Mouse (Mus musculus) embryonic fibroblast, embryonic 13.5 days (primary cell): ENCODE measurements around the gene Phgdh. TPM values are rescaled to one million over a fixed set of nuclear protein-coding genes. Genes with fewer than 3 reads are reported as not detected.

Experiments
- H3K27ac ChIP-seq: 2 replicates; pipeline ENCODE4 v1.5.1; 2012; ENCODE audit warnings: low read length, control low read depth, inconsistent platforms; ENCODE audit not compliant: insufficient read depth
- H3K4me1 ChIP-seq: 2 replicates; pipeline ENCODE4 v1.6.1; 2011; ENCODE audit warnings: low read length; ENCODE audit not compliant: control insufficient read depth, insufficient read depth
- H3K4me3 ChIP-seq: 2 replicates; pipeline ENCODE4 v1.5.1; 2011; ENCODE audit warnings: mild to moderate bottlenecking, control low read depth, low read length; ENCODE audit not compliant: insufficient read depth
- CTCF ChIP-seq: IDR thresholded peaks from 2 replicates; pipeline ENCODE4 v1.5.1; 2011; ENCODE audit warnings: mild to moderate bottlenecking, control low read depth, low read length, moderate library complexity, borderline replicate concordance; ENCODE audit not compliant: insufficient read depth
- POLR2A ChIP-seq: IDR thresholded peaks from 2 replicates; pipeline ENCODE4 v1.6.1; 2011; ENCODE audit warnings: low read depth, mild to moderate bottlenecking, control low read depth, low read length, moderate library complexity
- polyA plus RNA-seq: library from polyadenylated mRNA; stranded (reverse); fragments of >200 nt; gene quantifications from 2 replicates; pipeline ENCODE4 v1.2.4, GENCODE M21; 2011; ENCODE audit warnings: low read depth; ENCODE audit not compliant: missing spikeins, insufficient read length

Phgdh gene
- polyA plus RNA-seq, 1 experiment, result 249 TPM

GRCm38 (mm10) chr3:98335331-98335730, 4.5 kb downstream of the Phgdh start:
- Histone ChIP-seq H3K27ac (no peak overlapping the region), H3K4me3 (no peak overlapping the region), H3K4me1 (peaks cover 13% of the 10 kb centered on the region; the same call in 1 of the 2 replicates)
- TF ChIP-seq POLR2A, result no peak
- no peak for TF ChIP-seq CTCF

GRCm38 (mm10) chr3:98334010-98334409, 5.8 kb downstream of the Phgdh start:
- Histone ChIP-seq H3K27ac (no peak overlapping the region), H3K4me3 (no peak overlapping the region), H3K4me1 (peaks cover 13% of the 10 kb centered on the region; the same call in 1 of the 2 replicates)
- no peak for TF ChIP-seq CTCF
- no peak for TF ChIP-seq POLR2A

- Histone ChIP-seq H3K27ac (no peak overlapping the region), H3K4me1 (no peaks in the 10 kb centered on the region), H3K4me3 (no peak overlapping the region)
- no peak for TF ChIP-seq CTCF
- TF ChIP-seq POLR2A, result no peak
Observed at GRCm38 (mm10) chr3:98324235-98324634, 15.6 kb downstream of the Phgdh start.

GRCm38 (mm10) chr3:98322209-98322608, 17.6 kb downstream of the Phgdh start:
- no peak for TF ChIP-seq CTCF
- TF ChIP-seq POLR2A, result no peak
- Histone ChIP-seq H3K4me1 (0 out of 2 replicates have a peak, but pooled peaks cover 4% of the 10 kb centered on the region), H3K27ac (no peak overlapping the region), H3K4me3 (no peak overlapping the region)

GRCm38 (mm10) chr3:98319190-98319589, 20.6 kb downstream of the Phgdh start:
- H3K27ac ChIP-seq, result no peak overlapping the region
- TF ChIP-seq POLR2A (no peak), CTCF (no peak)

GRCm38 (mm10) chr3:98317143-98317542, 22.6 kb downstream of the Phgdh start:
- Histone ChIP-seq H3K4me3 (no peak overlapping the region), H3K4me1 (0 out of 2 replicates have a peak, but pooled peaks cover 4% of the 10 kb centered on the region), H3K27ac (no peak overlapping the region)
- TF ChIP-seq POLR2A (no peak), CTCF (no peak)

More at GRCm38 (mm10) chr3:98319190-98319589, 20.6 kb downstream of the Phgdh start:
- 0 out of 2 replicates have a peak, but pooled peaks cover 4% of the 10 kb centered on the region for H3K4me1 ChIP-seq
- H3K4me3 ChIP-seq, result no peak overlapping the region

GRCm38 (mm10) chr3:98315181-98315580, 24.6 kb downstream of the Phgdh start:
- Histone ChIP-seq H3K27ac (no peak overlapping the region), H3K4me1 (0 out of 2 replicates have a peak, but pooled peaks cover 4% of the 10 kb centered on the region), H3K4me3 (no peak overlapping the region)
- TF ChIP-seq POLR2A, result no peak
- no peak for TF ChIP-seq CTCF

GRCm38 (mm10) chr3:98313294-98314155, 26.3 kb downstream of the Phgdh start:
- Histone ChIP-seq H3K27ac (no peak overlapping the region), H3K4me1 (0 out of 2 replicates have a peak, but pooled peaks cover 4% of the 10 kb centered on the region), H3K4me3 (no peak overlapping the region)
- TF ChIP-seq CTCF (no peak), POLR2A (no peak)

- Histone ChIP-seq H3K4me3 (no peak overlapping the region), H3K4me1 (0 out of 2 replicates have a peak, but pooled peaks cover 4% of the 10 kb centered on the region), H3K27ac (no peak overlapping the region)
- 0 out of 2 replicates have a peak, but pooled peaks have one; percentile 4 for TF ChIP-seq CTCF
- TF ChIP-seq POLR2A, result no peak
Observed at GRCm38 (mm10) chr3:98312867-98313266, 26.9 kb downstream of the Phgdh start.

GRCm38 (mm10) chr3:98310456-98310855, 29.3 kb downstream of the Phgdh start:
- Histone ChIP-seq H3K27ac (no peak overlapping the region), H3K4me1 (no peaks in the 10 kb centered on the region), H3K4me3 (no peak overlapping the region)
- TF ChIP-seq POLR2A (no peak), CTCF (no peak)
